Mouse (Mus musculus) embryonic facial prominence, embryonic 14.5 days (tissue): ENCODE measurements around the gene Fkbp10. TPM values are rescaled to one million over a fixed set of nuclear protein-coding genes. Genes with fewer than 3 reads are reported as not detected.

Experiments used
- ATAC-seq: fragments of 200-750 bp; cut with Nextera tagmentation; 2 replicates; pipeline ENCODE4 v1.8.0; 2017; ENCODE audit warnings: low read depth, moderate number of reproducible peaks, moderate TSS enrichment
- DNase-seq: peaks from one replicate; pipeline ENCODE4 v3.0.0-alpha.2; 2015; ENCODE audit warnings: low spot score
- H3K27ac ChIP-seq: fragments of 300-500 bp; sonication (generic); replicated peaks from 2 replicates; pipeline ENCODE4 v1.5.1; 2014; ENCODE audit warnings: low read depth, mild to moderate bottlenecking, low read length, moderate library complexity
- H3K27me3 ChIP-seq: fragments of 300-500 bp; sonication (generic); replicated peaks from 2 replicates; pipeline ENCODE4 v1.6.1; 2014; ENCODE audit warnings: low read length; ENCODE audit not compliant: control insufficient read depth, insufficient read depth
- H3K36me3 ChIP-seq: fragments of 300-500 bp; sonication (generic); 2 replicates; pipeline ENCODE4 v1.6.1; 2014; ENCODE audit warnings: low read length, mixed read lengths; ENCODE audit not compliant: control insufficient read depth, insufficient read depth
- H3K4me1 ChIP-seq: fragments of 300-500 bp; sonication (generic); 2 replicates; pipeline ENCODE4 v1.6.1; 2014; ENCODE audit warnings: antibody characterized with exemption, low read length; ENCODE audit not compliant: control insufficient read depth, insufficient read depth
- H3K4me2 ChIP-seq: fragments of 300-500 bp; sonication (generic); 2 replicates; pipeline ENCODE4 v1.6.1; 2014; ENCODE audit warnings: low read depth, mild to moderate bottlenecking, low read length, moderate library complexity, mixed read lengths
- H3K4me3 ChIP-seq: fragments of 300-500 bp; sonication (generic); 2 replicates; pipeline ENCODE4 v1.5.1; 2014; ENCODE audit warnings: low read depth, mild to moderate bottlenecking, low read length
- H3K9ac ChIP-seq: fragments of 300-500 bp; sonication (generic); 2 replicates; pipeline ENCODE4 v1.6.1; 2014; ENCODE audit warnings: low read depth, mild to moderate bottlenecking, low read length, moderate library complexity, mixed read lengths
- H3K9me3 ChIP-seq: fragments of 300-500 bp; sonication (generic); 2 replicates; pipeline ENCODE4 v1.6.1; 2016; ENCODE audit warnings: low read length; ENCODE audit not compliant: control insufficient read depth
- WGBS: fragments of 180-500 bp; shearing (Covaris S2); extraction: QIAGEN DNeasy Blood & Tissue Kit; methylation state at CpG from one replicate; pipeline ENCODE4 v1.1.7; 2014; 5-methylcytosine and 5-hydroxymethylcytosine counted together
- polyA plus RNA-seq: library from polyadenylated mRNA; unstranded; fragments of >200 nt; fragmentation: Nextera tagmentation; extraction: Ambion mirVana; gene quantifications from 2 replicates; pipeline ENCODE4 v1.2.1, GENCODE M21; 2014

The Fkbp10 gene
- polyA plus RNA-seq, result 208 TPM in 2 replicates

- peak within 1 kb of the TSS; percentile 93 for H3K27ac ChIP-seq
- peak within 1 kb of the TSS; percentile 89 for H3K9ac ChIP-seq
- H3K4me3 ChIP-seq, result peak within 1 kb of the TSS; percentile 76
- no peaks in the 10 kb centered on the region for H3K27me3 ChIP-seq
- ATAC-seq, result peak; percentile 49
- H3K4me2 ChIP-seq, result peak within 1 kb of the TSS; percentile 64
- peak; percentile 91 for DNase-seq
- peaks cover 28% of the 10 kb centered on the region; the same call in 1 of the 2 replicates for H3K36me3 ChIP-seq
- WGBS, result 0% methylated on average over 24 of the region's 31 CpGs
- no peaks in the 10 kb centered on the region for H3K9me3 ChIP-seq
- H3K4me1 ChIP-seq, result peaks cover 32% of the 10 kb centered on the region
Observed at GRCm38 (mm10) chr11:100414914-100415822, at the start of gene Fkbp10. Fkbp10 (plus strand) TSS chr11:100415697.

- Histone ChIP-seq H3K36me3 (peaks cover 52% of the 10 kb centered on the region), H3K4me1 (no peaks in the 10 kb centered on the region), H3K9ac (no peak overlapping the region), H3K27ac (no peak overlapping the region), H3K4me2 (no peak overlapping the region), H3K4me3 (no peak overlapping the region), H3K27me3 (no peaks in the 10 kb centered on the region), H3K9me3 (no peaks in the 10 kb centered on the region)
- WGBS, result 75% methylated on average over 7 of the region's 7 CpGs
- DNase-seq (no peak), ATAC-seq (no peak)
Observed at GRCm38 (mm10) chr11:100369145-100369544, 46.4 kb upstream of the Fkbp10 start.

- Histone ChIP-seq H3K27me3 (no peaks in the 10 kb centered on the region), H3K4me1 (no peaks in the 10 kb centered on the region), H3K9ac (no peak overlapping the region), H3K4me2 (no peak overlapping the region), H3K9me3 (no peaks in the 10 kb centered on the region), H3K27ac (no peak overlapping the region), H3K36me3 (peaks cover 56% of the 10 kb centered on the region), H3K4me3 (no peak overlapping the region)
- ATAC-seq, result no peak
- 67% methylated on average over 8 of the region's 8 CpGs for whole genome bisulfite sequencing
- no peak for DNase-seq
Observed at GRCm38 (mm10) chr11:100369822-100370221, 45.7 kb upstream of the Fkbp10 start.

- DNase-seq (no peak), ATAC-seq (no peak)
- H3K9ac ChIP-seq, result no peak overlapping the region
- 81% methylated on average over 7 of the region's 8 CpGs for WGBS
- H3K9me3 ChIP-seq, result no peaks in the 10 kb centered on the region
- no peak overlapping the region for H3K4me3 ChIP-seq
- H3K36me3 ChIP-seq, result peaks cover 77% of the 10 kb centered on the region
- H3K4me1 ChIP-seq, result no peaks in the 10 kb centered on the region
- no peak overlapping the region for H3K27ac ChIP-seq
- no peak overlapping the region for H3K4me2 ChIP-seq
- no peaks in the 10 kb centered on the region for H3K27me3 ChIP-seq
Observed at GRCm38 (mm10) chr11:100371981-100372558, 43.4 kb upstream of the Fkbp10 start.

GRCm38 (mm10) chr11:100375127-100375526 lies 40.4 kb upstream of the Fkbp10 start:
- Histone ChIP-seq H3K9me3 (no peaks in the 10 kb centered on the region), H3K9ac (no peak overlapping the region), H3K4me1 (no peaks in the 10 kb centered on the region), H3K27ac (no peak overlapping the region), H3K27me3 (no peaks in the 10 kb centered on the region), H3K4me2 (no peak overlapping the region), H3K36me3 (peaks cover 92% of the 10 kb centered on the region), H3K4me3 (no peak overlapping the region)
- no peak for ATAC-seq
- 94% methylated on average over 9 of the region's 9 CpGs for WGBS
- DNase-seq, result no peak

GRCm38 (mm10) chr11:100376005-100376404 lies 39.5 kb upstream of the Fkbp10 start:
- ATAC-seq, result no peak
- no peak for DNase-seq
- Histone ChIP-seq H3K4me3 (no peak overlapping the region), H3K27ac (no peak overlapping the region), H3K4me1 (no peaks in the 10 kb centered on the region), H3K36me3 (peaks cover 93% of the 10 kb centered on the region), H3K9ac (no peak overlapping the region), H3K4me2 (no peak overlapping the region), H3K9me3 (no peaks in the 10 kb centered on the region), H3K27me3 (no peaks in the 10 kb centered on the region)
- 62% methylated on average over 4 of the region's 4 CpGs for WGBS

- Histone ChIP-seq H3K36me3 (peaks cover 93% of the 10 kb centered on the region), H3K9ac (no peak overlapping the region), H3K4me3 (no peak overlapping the region), H3K27ac (no peak overlapping the region), H3K9me3 (no peaks in the 10 kb centered on the region), H3K4me2 (no peak overlapping the region), H3K4me1 (no peaks in the 10 kb centered on the region), H3K27me3 (no peaks in the 10 kb centered on the region)
- ATAC-seq (no peak), DNase-seq (no peak)
- WGBS, result 89% methylated on average over 21 of the region's 21 CpGs
Observed at GRCm38 (mm10) chr11:100376746-100377389, 38.6 kb upstream of the Fkbp10 start.

- Histone ChIP-seq H3K27me3 (no peaks in the 10 kb centered on the region), H3K36me3 (peaks cover 92% of the 10 kb centered on the region), H3K4me2 (no peak overlapping the region), H3K4me3 (no peak overlapping the region), H3K9me3 (no peaks in the 10 kb centered on the region), H3K27ac (no peak overlapping the region), H3K4me1 (no peaks in the 10 kb centered on the region), H3K9ac (no peak overlapping the region)
- ATAC-seq (no peak), DNase-seq (no peak)
- 96% methylated on average over 14 of the region's 14 CpGs for WGBS
Observed at GRCm38 (mm10) chr11:100377989-100378388, 37.5 kb upstream of the Fkbp10 start.
